Mouse (Mus musculus): Measurements from ENCODE around the gene Tmem238l.

Gene Tmem238l

GRCm38 (mm10) chr11:66956303-66956702, at the start of gene Tmem238l:
Gene Tmem238l (plus strand): TSS chr11:66956638.
- DNase-seq (ENCODE audit: low spot score): no peak

- DNase-seq (ENCODE audit: low spot score): no peak
Measured at GRCm38 (mm10) chr11:66911811-66912210, 44.6 kb upstream of the Tmem238l start, which contains the start of gene Pirt. Gene Pirt (plus strand): TSS chr11:66911981.

- no peak for DNase-seq (ENCODE audit: low spot score)
Measured at GRCm38 (mm10) chr11:66912531-66913458, 43.6 kb upstream of the Tmem238l start.

- peak; percentile 16 for DNase-seq (ENCODE audit: low spot score)
Measured at GRCm38 (mm10) chr11:66914249-66914648, 42.2 kb upstream of the Tmem238l start.

GRCm38 (mm10) chr11:66920012-66920411, 36.4 kb upstream of the Tmem238l start:
- DNase-seq (ENCODE audit: low spot score): no peak

GRCm38 (mm10) chr11:66924095-66924823, 32.2 kb upstream of the Tmem238l start:
- DNase-seq (ENCODE audit: low spot score): no peak

GRCm38 (mm10) chr11:66928311-66928710, 28.1 kb upstream of the Tmem238l start:
- no peak for DNase-seq (ENCODE audit: low spot score)

- no peak for DNase-seq (ENCODE audit: low spot score)
Measured at GRCm38 (mm10) chr11:66932827-66933599, 23.4 kb upstream of the Tmem238l start.

- DNase-seq (ENCODE audit: low spot score): no peak
Measured at GRCm38 (mm10) chr11:66934428-66935173, 21.8 kb upstream of the Tmem238l start.

GRCm38 (mm10) chr11:66942011-66942410, 14.4 kb upstream of the Tmem238l start:
- DNase-seq (ENCODE audit: low spot score): no peak

- DNase-seq (ENCODE audit: low spot score): no peak
Measured at GRCm38 (mm10) chr11:66945224-66945767, 11.1 kb upstream of the Tmem238l start.

GRCm38 (mm10) chr11:66946521-66946920, 9.9 kb upstream of the Tmem238l start:
- DNase-seq (ENCODE audit: low spot score): no peak

GRCm38 (mm10) chr11:66946922-66947321, 9.5 kb upstream of the Tmem238l start:
- no peak for DNase-seq (ENCODE audit: low spot score)

- DNase-seq (ENCODE audit: low spot score): no peak
Measured at GRCm38 (mm10) chr11:66960797-66961196, 4.4 kb downstream of the Tmem238l start.

- DNase-seq (ENCODE audit: low spot score): no peak
Measured at GRCm38 (mm10) chr11:66961447-66962176, 5.2 kb downstream of the Tmem238l start.

GRCm38 (mm10) chr11:66963462-66963861, 7.0 kb downstream of the Tmem238l start:
- no peak for DNase-seq (ENCODE audit: low spot score)

- no peak for DNase-seq (ENCODE audit: low spot score)
Measured at GRCm38 (mm10) chr11:66966500-66967116, 10.2 kb downstream of the Tmem238l start.

GRCm38 (mm10) chr11:66968575-66968974, 12.1 kb downstream of the Tmem238l start:
- no peak for DNase-seq (ENCODE audit: low spot score)

- no peak for DNase-seq (ENCODE audit: low spot score)
Measured at GRCm38 (mm10) chr11:66973507-66973906, 17.1 kb downstream of the Tmem238l start.
